Mouse (Mus musculus): ENCODE measurements around the gene A730049H05Rik.

DNA sequence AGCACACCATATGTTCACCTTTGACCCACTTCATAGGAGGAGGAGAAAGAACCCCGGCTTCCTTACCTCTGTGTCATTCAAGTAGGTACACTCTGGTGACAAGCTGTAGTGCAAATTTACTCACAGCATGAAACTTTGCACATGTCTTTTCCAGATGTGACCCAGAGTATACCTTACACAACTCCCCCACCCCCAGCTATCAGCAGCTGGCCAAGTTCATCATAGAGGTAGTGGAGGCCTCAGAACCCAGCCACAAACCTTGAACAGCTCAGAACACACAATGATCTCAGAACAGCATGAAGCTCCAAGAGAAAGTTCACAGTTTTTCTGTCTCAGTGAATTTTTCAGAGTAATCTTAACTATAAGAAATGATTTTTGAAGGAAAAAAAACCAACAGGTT is 75.3 kb downstream of the A730049H05Rik start:
- TF ChIP-seq POLR2A (IDR thresholded peaks at IDR 0.05; ENCODE audit: low read depth, low read length) (no peak), CTCF (conservative IDR thresholded peaks at IDR 0.05; ENCODE audit: insufficient read depth, insufficient read length, low read depth, low read length) (no peak)

All from kidney, adult 2 months (tissue).